Mouse (Mus musculus) hindbrain, postnatal 0 days (tissue): ENCODE measurements around the gene Entpd8. TPM values are rescaled to one million over a fixed set of nuclear protein-coding genes. Genes with fewer than 3 reads are reported as not detected.

Experiments used
- ATAC-seq: fragments of 200-750 bp; cut with Nextera tagmentation; 2 replicates; pipeline ENCODE4 v1.8.0; 2017; ENCODE audit warnings: mild to moderate bottlenecking, moderate TSS enrichment, moderate library complexity
- DNase-seq: peaks from one replicate; pipeline ENCODE4 v3.0.0-alpha.2; 2015; ENCODE audit warnings: low spot score
- H3K27ac ChIP-seq: fragments of 300-500 bp; sonication (generic); 2 replicates; pipeline ENCODE4 v1.5.1; 2014; ENCODE audit warnings: mild to moderate bottlenecking
- H3K27me3 ChIP-seq: fragments of 300-500 bp; sonication (generic); 2 replicates; pipeline ENCODE4 v1.6.1; 2014; ENCODE audit warnings: low read length, mixed read lengths; ENCODE audit not compliant: insufficient read depth
- H3K36me3 ChIP-seq: fragments of 300-500 bp; sonication (generic); 2 replicates; pipeline ENCODE4 v1.6.1; 2014; ENCODE audit warnings: low read length, mixed read lengths; ENCODE audit not compliant: insufficient read depth
- H3K4me1 ChIP-seq: fragments of 300-500 bp; sonication (generic); 2 replicates; pipeline ENCODE4 v1.6.1; 2014; ENCODE audit warnings: antibody characterized with exemption, low read length, mixed read lengths; ENCODE audit not compliant: insufficient read depth
- H3K4me2 ChIP-seq: fragments of 300-500 bp; sonication (generic); 2 replicates; pipeline ENCODE4 v1.6.1; 2014; ENCODE audit warnings: low read depth, mild to moderate bottlenecking, low read length, moderate library complexity, mixed read lengths
- H3K4me3 ChIP-seq: fragments of 300-500 bp; sonication (generic); 2 replicates; pipeline ENCODE4 v1.5.1; 2014; ENCODE audit warnings: low read length
- H3K9ac ChIP-seq: fragments of 300-500 bp; sonication (generic); replicated peaks from 2 replicates; pipeline ENCODE4 v1.6.1; 2014; ENCODE audit warnings: mild to moderate bottlenecking, low read length, moderate library complexity, mixed read lengths
- H3K9me3 ChIP-seq: fragments of 300-500 bp; sonication (generic); 2 replicates; pipeline ENCODE4 v1.6.1; 2016; ENCODE audit warnings: low read length, mixed read lengths
- CTCF ChIP-seq: IDR thresholded peaks from 2 replicates; pipeline ENCODE4 v1.5.1; 2016; ENCODE audit warnings: antibody characterized with exemption, control low read depth, low read depth
- WGBS: fragments of 180-500 bp; shearing (Covaris S2); extraction: QIAGEN DNeasy Blood & Tissue Kit; methylation state at CpG from one replicate; pipeline ENCODE4 v1.1.7; 2014; 5-methylcytosine and 5-hydroxymethylcytosine counted together
- polyA plus RNA-seq: library from polyadenylated mRNA; unstranded; fragments of >200 nt; fragmentation: Nextera tagmentation; extraction: Ambion mirVana; gene quantifications from 2 replicates; pipeline ENCODE4 v1.2.1, GENCODE M21; 2015
- total RNA-seq: library from RNA; depleted of rRNA; stranded (reverse); fragments of >200 nt; gene quantifications from 2 replicates; pipeline ENCODE4 v1.2.3, GENCODE M21; 2014

Entpd8 gene
- total and polyA plus RNA-seq, 2 experiments from 2014 or later: not detected

- DNase-seq (peak; percentile 28), ATAC-seq (no peak)
- Histone ChIP-seq H3K4me3 (no peak overlapping the region), H3K27ac (no peak overlapping the region), H3K4me2 (no peak overlapping the region), H3K9ac (no peak overlapping the region), H3K4me1 (no peaks in the 10 kb centered on the region), H3K9me3 (no peaks in the 10 kb centered on the region), H3K27me3 (no peaks in the 10 kb centered on the region), H3K36me3 (no peaks in the 10 kb centered on the region)
- WGBS: 76% methylated on average over 3 of the region's 3 CpGs
- no peak for TF ChIP-seq CTCF
These were observed 8.5 kb downstream of the Entpd8 start for GRCm38 (mm10) chr2:25088636-25089035.

- Histone ChIP-seq H3K4me1 (no peaks in the 10 kb centered on the region), H3K36me3 (no peaks in the 10 kb centered on the region), H3K4me3 (no peak overlapping the region), H3K27ac (no peak overlapping the region), H3K27me3 (peaks cover 5% of the 10 kb centered on the region; the same call in 1 of the 2 replicates), H3K4me2 (no peak overlapping the region), H3K9me3 (no peaks in the 10 kb centered on the region), H3K9ac (no peak overlapping the region)
- ATAC-seq: no peak
- DNase-seq: no peak
- TF ChIP-seq CTCF: no peak
- WGBS: 62% methylated on average over 17 of the region's 17 CpGs
These were observed 14.6 kb downstream of the Entpd8 start for GRCm38 (mm10) chr2:25094785-25095108.

GRCm38 (mm10) chr2:25095109-25095850 is 15.2 kb downstream of the Entpd8 start, which contains the start of gene Noxa1:
Noxa1 (minus strand) TSS chr2:25095149.
- Histone ChIP-seq H3K27me3 (peaks cover 5% of the 10 kb centered on the region; the same call in 1 of the 2 replicates), H3K4me3 (no peak within 1 kb of the TSS), H3K4me1 (no peaks in the 10 kb centered on the region), H3K4me2 (no peak within 1 kb of the TSS), H3K9ac (no peak within 1 kb of the TSS), H3K27ac (no peak within 1 kb of the TSS), H3K9me3 (no peaks in the 10 kb centered on the region), H3K36me3 (no peaks in the 10 kb centered on the region)
- DNase-seq (no peak), ATAC-seq (no peak)
- 59% methylated on average over 28 of the region's 28 CpGs for WGBS
- TF ChIP-seq CTCF: peak; percentile 21; the same call in 1 of the 2 replicates

DNA sequence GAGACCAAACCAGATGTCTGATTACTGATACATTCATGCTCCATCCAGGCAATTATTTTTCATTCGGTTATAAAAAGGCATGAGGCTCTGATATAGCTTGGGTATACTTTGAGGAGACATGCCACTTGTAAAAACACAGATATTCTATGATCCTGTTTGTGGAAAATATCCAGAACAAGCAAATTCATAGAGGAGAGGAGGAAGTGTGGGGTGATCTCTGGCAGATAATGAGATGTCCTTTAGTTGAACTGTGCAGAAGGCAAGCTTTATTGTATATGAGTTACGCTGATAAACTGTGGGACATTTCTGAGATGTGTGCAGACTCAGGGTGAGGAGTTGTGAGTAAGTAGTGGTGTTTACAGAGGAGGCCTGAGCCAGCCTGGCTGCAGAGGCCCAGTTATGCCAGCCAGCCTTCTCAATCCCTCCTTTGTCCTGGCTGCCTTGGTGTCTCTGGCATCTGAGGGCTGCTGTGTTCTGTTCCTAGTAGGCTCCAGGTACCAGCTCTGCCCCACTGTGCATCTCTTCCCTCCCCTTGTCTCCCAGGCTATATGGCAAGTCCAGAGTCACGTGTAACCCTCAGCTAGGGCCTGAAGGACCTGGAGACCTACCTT is 18.0 kb downstream of the Entpd8 start:
- no peak overlapping the region for H3K27ac ChIP-seq
- no peak overlapping the region for H3K9ac ChIP-seq
- 80% methylated on average over 3 of the region's 3 CpGs for WGBS
- H3K4me2 ChIP-seq: no peak overlapping the region
- H3K36me3 ChIP-seq: no peaks in the 10 kb centered on the region
- H3K9me3 ChIP-seq: no peaks in the 10 kb centered on the region
- DNase-seq (no peak), ATAC-seq (no peak)
- no peak for TF ChIP-seq CTCF
- no peaks in the 10 kb centered on the region for H3K4me1 ChIP-seq
- H3K27me3 ChIP-seq: peaks cover 5% of the 10 kb centered on the region; the same call in 1 of the 2 replicates
- no peak overlapping the region for H3K4me3 ChIP-seq

GRCm38 (mm10) chr2:25098956-25099355 is 18.9 kb downstream of the Entpd8 start:
- TF ChIP-seq CTCF: peak; percentile 79
- no peak overlapping the region for H3K27ac ChIP-seq
- H3K9me3 ChIP-seq: no peaks in the 10 kb centered on the region
- H3K36me3 ChIP-seq: no peaks in the 10 kb centered on the region
- peaks cover 5% of the 10 kb centered on the region; the same call in 1 of the 2 replicates for H3K27me3 ChIP-seq
- H3K4me1 ChIP-seq: no peaks in the 10 kb centered on the region
- H3K4me3 ChIP-seq: no peak overlapping the region
- peak; percentile 73 for DNase-seq
- H3K4me2 ChIP-seq: no peak overlapping the region
- WGBS: 46% methylated on average over 5 of the region's 5 CpGs
- no peak overlapping the region for H3K9ac ChIP-seq
- peak; percentile 84 for ATAC-seq

GRCm38 (mm10) chr2:25099703-25100102 is 19.6 kb downstream of the Entpd8 start:
- no peaks in the 10 kb centered on the region for H3K4me1 ChIP-seq
- 46% methylated on average over 3 of the region's 3 CpGs for WGBS
- TF ChIP-seq CTCF: no peak
- peaks cover 3% of the 10 kb centered on the region; the same call in 1 of the 2 replicates for H3K27me3 ChIP-seq
- ATAC-seq (peak; percentile 52; the same call in 1 of the 2 replicates), DNase-seq (no peak)
- no peak overlapping the region for H3K4me3 ChIP-seq
- no peak overlapping the region for H3K4me2 ChIP-seq
- H3K9ac ChIP-seq: no peak overlapping the region
- no peaks in the 10 kb centered on the region for H3K9me3 ChIP-seq
- no peaks in the 10 kb centered on the region for H3K36me3 ChIP-seq
- no peak overlapping the region for H3K27ac ChIP-seq

DNA sequence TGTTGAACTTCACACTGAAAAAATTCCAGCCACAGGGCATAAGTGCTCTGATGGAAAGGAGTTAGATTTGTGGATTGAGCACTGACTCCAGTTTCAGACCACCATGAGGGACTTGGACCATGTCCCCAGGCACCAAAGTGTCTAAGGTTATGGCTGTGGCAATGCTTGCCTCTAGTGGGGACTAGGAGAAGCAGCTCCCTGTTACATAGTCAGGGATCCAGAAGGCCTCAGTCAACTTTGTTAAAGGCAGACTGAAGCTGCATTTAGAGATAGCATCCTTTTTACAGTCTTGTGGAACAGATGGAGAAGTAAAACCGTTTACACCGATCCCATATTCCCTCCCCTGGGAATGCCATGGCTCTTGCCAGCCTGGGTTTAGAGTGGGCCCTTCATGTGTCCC is 24.0 kb downstream of the Entpd8 start:
- Histone ChIP-seq H3K4me1 (no peaks in the 10 kb centered on the region), H3K4me2 (no peak overlapping the region), H3K27me3 (no peaks in the 10 kb centered on the region), H3K27ac (no peak overlapping the region), H3K9me3 (no peaks in the 10 kb centered on the region), H3K4me3 (no peak overlapping the region), H3K9ac (no peak overlapping the region), H3K36me3 (no peaks in the 10 kb centered on the region)
- no peak for ATAC-seq
- WGBS: 86% methylated on average over 2 of the region's 2 CpGs
- no peak for DNase-seq
- no peak for TF ChIP-seq CTCF
